Mouse (Mus musculus): ENCODE results near the gene Stk40.
"Not testable (repeated sequence)": the region's sequence is repeated elsewhere in the genome, so short reads cannot be mapped to it uniquely, and the experiment has no call there.

Stk40 gene

DNA sequence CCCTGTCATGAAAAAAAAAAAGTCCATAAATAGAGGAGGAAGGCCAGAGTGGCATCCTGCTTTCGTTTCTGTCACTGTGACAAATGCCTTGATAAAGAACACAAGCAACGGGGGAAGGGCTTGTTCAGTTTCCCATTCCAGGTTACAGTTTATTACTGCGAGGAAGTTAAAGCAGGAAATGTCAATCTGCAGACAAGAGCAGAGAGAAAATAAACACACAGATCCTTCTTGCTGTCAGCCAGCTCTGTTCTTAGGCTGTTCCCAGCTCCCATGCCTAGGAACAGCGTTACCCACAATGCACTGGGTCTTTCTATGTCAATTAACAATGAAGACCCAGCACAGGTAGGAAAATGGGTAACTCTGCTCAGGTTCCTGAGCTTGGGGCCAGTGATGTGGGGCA lies 51.4 kb downstream of the Stk40 start:
- no peak for DNase-seq (ENCODE audit: inconsistent ontology term)

DNA sequence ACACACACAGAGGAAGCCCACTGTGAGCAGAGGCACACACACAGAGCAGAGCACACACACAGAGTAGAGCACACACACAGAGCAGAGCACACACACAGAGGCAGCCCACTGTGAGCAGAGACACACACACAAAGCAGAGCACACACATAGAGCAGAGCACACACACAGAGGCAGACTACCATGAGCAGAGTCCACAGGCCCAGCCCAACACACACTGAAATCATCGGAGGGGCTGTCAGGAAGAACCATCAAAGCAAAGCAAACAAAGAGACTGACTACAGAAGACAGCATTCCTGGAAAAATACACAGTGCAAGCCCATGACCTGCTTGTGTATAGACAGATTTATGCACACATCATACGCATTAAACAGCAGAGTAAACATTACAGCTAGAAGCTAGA lies 52.1 kb downstream of the Stk40 start:
- DNase-seq (ENCODE audit: inconsistent ontology term), result no peak

DNA sequence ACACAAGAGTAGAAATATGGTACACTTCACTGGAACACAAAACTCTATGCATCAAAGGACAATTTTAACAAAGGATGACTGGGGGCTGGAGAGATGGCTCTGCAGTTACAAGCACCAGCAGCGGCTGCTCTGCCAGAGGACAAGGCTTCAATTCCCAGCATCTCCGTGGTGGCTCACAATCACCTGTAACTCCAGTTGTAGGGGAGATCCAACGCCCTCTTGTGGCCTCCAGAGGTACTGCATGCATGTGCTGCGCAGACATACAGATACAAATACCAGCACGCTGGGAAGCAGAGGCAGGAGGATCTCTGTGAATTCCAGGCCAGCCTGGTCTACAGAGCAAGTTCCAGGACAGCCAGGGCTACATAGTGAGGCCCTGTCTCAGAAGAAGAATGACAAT lies 52.9 kb downstream of the Stk40 start:
- DNase-seq (ENCODE audit: inconsistent ontology term), result no peak

DNA sequence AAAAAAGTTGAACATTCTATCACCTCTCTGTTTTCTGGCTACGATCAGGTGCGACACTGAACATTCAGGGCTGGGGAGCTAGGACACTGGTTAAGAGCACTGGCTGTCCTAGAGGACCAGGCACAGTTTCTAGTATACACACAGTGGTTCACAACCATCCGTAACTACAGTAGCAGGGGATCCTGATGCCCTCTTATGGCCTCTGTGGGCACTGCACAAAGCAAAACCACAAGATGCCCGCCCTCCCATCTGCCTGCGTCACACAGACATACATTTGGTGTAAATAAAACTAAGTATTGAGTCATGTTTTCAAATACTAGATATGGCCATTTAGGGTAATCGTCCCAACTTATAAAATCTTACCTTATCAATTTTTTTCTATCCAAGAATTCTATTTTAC lies 53.8 kb downstream of the Stk40 start:
- no peak for DNase-seq (ENCODE audit: inconsistent ontology term)

DNA sequence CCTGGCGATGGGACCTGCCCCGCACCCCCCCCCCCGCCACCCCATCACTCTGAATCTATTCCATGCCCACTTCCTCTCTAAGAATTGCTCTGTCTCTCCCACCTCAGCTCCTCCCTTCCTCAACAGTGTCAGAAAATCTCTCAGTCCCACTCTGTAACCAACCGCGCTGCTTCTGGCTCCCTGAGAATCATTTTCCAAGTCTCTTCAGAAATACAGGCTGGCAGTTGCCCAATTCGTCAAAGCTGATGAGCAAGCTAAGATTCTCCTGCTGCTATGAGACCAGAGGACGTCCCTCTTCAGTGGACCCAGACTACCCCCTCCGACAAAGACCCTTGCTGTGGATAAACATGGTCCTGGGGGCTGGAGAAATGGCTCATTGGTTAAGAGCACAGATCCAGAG lies 55.7 kb downstream of the Stk40 start:
- no peak for DNase-seq (ENCODE audit: inconsistent ontology term)

DNA sequence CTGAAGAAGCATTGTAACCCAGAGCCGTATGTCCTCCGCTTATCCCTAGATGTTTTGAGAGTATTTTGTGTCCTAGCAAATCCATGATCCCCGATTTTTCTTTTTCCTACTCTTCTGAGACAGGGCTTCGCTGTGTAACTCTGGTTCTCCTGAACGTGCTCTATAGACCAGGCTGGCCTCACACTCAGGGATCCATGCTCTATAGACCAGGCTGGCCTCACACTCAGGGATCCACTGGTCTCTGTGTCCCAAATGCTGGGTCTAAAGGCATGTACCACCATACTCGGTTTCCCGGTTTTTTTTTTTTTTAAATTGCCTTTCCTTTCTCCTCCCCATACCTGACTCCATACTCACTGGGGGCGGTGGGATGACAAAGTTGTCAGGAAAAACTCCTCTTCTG lies 57.2 kb downstream of the Stk40 start:
- DNase-seq (ENCODE audit: inconsistent ontology term), result no peak

DNA sequence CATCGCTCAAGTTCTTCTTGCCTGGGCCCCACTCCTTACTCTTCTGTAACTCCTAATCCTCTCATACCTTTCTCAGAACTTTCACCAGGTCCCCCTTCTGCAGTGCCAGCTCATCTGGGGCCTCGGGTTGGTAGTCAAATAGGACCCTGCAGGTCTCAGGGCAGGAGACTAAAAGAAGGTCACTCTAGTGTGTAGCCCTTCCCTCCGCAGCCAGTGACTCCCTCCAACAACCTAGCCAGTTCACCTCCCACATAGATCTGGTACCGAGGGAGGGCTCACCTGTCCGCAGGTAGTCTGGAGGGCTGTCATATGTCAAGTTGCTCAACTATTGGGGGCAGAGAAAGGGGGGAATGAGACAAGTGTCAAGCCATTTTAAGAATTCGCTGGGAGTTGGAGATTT lies 57.7 kb downstream of the Stk40 start:
- no peak for DNase-seq (ENCODE audit: inconsistent ontology term)

DNA sequence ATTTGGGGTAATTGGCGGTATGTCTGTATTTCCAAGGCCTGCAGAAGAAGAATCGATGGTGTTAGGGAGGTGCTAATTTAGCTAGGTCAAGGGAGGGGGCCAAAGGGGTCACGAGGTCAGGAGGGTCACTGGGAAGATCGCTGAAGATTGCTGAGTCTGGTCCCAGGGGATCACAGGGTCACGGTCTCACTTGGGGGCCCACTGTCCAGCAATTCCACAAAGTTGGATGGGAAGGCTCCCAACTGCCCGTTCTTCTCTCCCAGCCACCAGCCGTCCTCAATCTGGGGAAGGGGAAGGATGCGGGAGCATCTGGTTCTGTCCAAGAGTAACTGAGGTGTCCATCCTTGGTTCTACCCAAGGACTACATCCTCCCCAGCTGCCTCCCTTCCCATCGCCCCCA lies 58.2 kb downstream of the Stk40 start:
- no peak for DNase-seq (ENCODE audit: inconsistent ontology term)

DNA sequence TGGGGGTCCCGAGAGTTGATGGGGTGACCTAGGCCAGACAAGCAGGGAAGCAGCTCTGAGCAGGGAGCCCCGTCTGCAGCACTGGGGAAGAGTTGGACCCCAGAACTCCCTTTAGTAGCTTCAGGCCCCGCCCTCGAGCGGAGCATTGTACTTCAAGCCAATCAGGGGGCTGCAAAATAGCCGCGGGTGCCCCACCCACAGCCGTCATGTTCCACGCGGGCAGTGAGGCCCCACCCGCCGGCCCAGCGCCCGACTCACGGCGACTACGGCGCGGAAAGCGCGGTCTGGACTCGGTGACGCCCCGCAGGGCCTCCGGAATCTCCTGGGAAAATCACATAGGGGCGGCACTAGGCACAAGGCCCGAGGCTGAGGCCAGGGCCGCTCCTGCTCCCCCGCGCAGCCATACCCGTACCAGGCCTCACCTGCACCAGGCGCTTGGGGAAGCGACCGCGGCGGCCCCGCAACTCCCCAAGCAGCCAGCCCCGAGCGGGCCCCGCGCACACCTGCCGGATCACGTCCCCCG lies 58.8 kb downstream of the Stk40 start:
- DNase-seq (ENCODE audit: inconsistent ontology term), result peak; percentile 93

DNA sequence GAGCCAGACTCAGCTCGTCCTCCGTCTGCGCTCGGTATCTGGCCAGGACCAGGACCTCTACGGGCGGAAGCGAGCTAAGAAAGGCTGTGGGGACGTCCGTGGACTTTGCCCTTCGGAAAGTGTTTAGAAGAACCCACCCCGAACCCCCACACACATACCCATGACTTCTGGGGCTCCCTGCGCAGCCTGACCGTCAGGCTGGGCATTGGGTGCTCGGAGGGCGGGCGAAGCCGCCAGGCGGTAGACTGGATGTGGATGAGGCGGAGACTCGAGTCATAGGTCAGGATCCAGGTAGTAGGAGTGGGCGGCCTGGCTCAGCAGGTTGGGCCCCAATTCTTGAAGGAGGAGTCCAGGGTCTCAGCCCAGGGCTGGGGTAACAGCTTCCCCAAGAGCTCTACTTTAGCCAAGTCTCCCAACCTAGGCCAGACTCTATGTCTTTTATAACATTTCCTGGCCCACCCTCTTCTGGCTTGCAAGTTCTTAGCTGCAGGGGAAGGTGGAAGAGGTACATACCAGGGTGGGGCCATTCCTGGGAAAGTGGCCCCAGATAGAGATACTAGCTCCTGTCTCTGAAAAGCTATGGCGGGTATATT lies 59.4 kb downstream of the Stk40 start, which contains the start of gene Sh3d21:
TSS of gene Sh3d21 (minus strand) at position 425 of the 593 bp plus-strand sequence.
- DNase-seq (ENCODE audit: inconsistent ontology term), result no peak

DNA sequence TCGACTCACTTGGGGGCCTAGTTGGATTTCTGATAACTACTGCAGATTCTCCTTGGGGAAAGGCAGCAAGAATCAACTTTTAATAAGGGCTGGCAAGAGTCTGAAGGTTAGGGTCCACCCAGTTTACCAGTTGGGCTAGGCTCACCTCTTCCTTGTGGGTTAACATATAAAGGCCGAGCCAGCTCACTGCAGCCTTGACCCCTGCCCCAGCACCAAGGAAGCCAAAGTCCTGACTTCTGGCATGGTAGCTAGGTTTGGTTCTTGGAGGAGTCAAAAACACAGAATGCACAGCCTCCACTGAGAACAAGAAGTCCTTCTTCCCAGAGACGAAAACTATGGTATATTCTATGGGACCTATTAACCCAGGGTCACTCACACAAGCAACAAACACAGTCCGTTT lies 59.9 kb downstream of the Stk40 start:
- no peak for DNase-seq (ENCODE audit: inconsistent ontology term)

DNA sequence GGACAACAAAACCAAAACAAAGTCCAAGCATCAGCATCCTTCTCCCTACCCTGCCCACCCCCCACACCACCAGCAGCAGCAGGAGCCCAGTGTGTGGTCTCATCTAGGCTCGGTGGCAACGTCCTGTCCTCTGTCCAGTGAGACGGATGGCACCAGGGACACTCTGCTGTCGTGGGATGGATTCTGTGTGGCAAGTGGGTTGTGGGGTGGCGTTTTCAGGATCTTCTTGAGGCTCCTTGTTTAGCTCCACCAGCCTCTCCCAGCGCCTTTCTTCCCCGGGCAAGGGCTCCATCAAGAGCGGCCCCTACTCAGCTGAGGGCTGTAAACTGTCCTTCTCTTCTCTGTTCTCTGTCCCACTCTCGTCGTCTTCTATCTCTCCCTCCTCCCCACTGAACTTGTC lies 61.3 kb downstream of the Stk40 start:
- not testable (repeated sequence) for DNase-seq (ENCODE audit: inconsistent ontology term)

DNA sequence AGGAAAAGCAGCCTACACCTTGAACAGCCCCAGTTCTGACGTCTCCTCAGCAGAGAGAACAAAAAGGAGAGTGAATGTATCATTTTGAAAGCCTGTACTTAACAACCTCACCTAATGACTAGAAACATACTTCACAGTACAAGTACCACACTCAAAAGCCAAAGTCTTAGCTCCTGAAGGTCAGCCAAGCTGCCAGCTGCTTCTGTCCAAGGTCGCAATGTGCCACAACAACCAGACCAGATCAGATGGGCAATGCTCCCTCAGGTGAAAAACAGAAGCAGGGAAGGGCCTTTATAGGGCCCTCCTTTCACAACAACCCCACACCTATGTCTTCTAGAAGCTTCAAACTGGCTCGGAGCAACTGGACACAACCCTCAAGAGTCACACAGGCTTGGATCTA lies 62.3 kb downstream of the Stk40 start:
- no peak for DNase-seq (ENCODE audit: inconsistent ontology term)

DNA sequence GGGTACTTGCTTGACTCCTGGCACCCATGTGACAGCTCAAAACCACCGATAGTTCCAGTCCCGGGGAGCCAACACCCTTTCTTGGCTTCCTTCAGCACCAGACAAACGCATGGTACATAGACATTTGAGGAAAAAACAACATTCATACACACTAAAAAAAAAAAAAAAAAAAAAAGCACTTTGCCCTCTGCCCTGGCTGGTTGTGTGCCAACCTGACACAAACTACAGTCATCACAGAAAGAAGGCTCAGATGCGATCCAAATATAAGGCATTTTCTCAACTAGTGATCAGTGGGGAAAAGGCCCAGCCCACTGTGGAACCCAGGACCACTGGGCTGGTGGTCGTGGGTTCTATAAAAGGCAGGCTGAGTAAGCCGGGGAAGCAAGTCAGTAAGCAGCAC lies 65.1 kb downstream of the Stk40 start:
- DNase-seq (ENCODE audit: inconsistent ontology term), result no peak

DNA sequence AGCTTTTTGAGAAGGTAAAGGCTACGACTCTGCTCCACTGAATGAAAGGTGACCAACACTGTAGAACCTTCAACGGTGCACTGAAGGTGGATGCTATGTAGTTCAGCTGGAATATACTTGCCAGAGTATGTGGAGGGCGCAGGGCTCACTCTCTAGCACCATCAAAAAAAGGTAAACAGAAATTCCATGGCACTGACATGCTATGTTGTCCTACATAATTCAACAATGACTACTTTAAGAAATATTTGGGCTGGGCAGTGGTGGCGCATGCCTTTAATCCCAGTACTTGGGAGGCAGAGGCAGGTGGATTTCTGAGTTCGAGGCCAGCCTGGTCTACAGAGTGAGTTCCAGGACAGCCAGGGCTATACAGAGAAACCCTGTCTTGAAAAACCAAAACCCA lies 67.0 kb downstream of the Stk40 start:
- DNase-seq (ENCODE audit: inconsistent ontology term), result not testable (repeated sequence)

DNA sequence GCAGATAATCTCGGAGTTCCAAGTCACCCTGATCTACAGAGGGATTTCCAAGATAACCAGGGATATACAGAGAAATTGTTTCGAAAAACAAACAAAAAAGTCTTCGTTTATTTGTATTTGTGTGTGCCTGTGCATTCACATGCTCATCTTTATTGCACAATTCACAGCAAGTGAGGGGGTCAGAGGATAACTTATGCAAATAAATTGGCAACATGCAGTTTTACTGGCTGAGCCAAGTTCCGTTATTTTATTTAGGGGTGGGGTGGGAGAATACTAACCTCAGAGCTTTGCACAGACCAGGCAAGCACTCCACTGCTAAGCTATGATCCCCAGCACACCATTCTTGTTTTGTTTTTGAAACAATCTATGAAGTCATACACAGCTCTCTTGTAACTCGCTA lies 70.0 kb downstream of the Stk40 start:
- DNase-seq (ENCODE audit: inconsistent ontology term), result no peak

DNA sequence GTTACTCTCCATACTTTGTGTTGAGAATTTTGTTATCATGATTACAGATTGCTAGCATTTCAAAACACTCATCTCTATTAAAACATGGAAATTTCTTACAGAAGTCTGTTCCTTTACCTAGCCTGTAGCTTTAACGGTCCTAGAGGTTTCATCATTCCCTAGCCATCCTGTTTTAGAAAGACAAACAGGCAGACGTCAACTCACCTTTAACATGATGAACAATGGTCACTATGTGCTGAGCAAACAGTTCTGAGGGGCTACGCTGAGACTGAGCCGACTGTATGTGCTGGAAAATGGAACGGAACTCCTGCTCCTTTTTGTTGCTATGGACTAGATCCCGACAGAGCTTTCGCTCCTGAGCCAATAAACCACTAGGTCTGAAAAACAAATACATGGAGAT lies 72.2 kb downstream of the Stk40 start:
- DNase-seq (ENCODE audit: inconsistent ontology term), result not testable (repeated sequence)

DNA sequence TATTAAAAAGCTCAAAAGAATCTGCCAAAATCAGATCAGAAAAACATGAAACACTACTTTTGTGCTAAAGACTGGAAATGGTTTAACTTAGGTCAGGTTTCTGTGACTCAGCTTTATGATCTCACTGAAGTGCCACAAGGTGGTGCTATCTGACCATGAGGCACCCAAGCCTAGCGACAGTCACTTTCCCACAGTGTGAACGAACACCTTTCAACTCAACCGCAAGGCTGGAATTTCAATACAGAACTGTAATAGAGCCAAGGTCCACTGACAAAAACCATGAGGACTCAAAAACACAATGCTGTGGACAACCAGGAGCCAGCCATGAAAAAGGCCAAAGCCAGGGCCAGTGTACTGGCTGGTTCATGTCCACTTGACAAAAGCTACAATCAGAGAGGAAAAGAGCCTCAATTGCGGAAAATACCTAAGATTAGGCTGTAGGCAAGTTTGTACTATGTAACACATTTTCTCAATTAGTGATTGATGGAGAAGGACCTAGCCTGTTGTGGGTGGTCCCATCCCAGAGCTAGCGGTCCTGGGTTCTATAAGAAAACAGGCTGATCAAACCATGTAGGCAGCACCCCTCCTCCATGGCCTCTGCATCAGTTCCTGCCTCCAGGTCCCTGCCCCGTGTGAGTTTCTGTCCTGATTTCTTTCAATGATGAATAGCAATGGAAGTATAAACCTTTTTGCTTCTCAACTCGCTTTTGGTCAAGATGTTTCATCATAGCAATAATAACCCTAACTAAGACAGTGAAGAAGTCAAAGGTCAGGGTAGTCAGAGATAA lies 77.6 kb downstream of the Stk40 start:
- peak; percentile 73 for DNase-seq (ENCODE audit: inconsistent ontology term)

DNA sequence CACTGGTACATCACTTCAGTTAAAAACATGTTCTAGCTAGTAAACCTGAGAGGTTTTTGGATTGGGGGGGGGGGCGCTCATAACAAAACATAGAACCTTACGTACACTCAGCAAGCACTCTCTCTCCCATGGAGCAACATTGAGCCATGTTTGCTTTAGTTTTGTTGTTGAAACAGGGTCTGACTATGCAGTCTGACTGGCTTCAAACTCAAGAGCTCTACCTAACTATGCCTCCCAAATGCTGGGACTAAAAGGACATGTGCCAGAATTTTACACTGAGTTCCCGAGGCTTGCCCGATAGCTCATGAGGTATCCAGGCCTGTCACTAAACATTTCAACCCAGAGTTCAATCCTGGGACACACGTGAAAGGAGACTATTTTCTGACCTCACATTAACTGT lies 79.3 kb downstream of the Stk40 start:
- no peak for DNase-seq (ENCODE audit: inconsistent ontology term)

DNA sequence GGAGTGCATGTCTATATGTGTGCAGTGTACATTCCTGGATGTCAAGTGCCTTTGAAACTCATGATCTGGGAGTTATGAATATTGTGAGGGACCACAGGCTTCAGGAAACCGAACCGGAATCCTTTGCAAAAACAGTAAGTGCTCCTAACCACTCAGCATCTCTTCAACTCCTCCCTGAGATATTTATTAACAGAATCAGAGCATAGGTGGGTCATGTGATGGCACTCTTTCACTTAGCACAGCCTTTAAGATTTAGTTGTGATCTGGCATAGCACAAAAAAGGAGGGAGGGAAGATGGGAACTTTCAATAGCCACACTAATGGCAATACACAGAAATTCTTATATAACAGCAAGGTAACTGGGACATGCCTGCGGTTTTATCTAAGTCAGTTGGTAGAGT lies 83.3 kb downstream of the Stk40 start:
- DNase-seq (ENCODE audit: inconsistent ontology term), result no peak

Data from Muller cell, postnatal 12 days (primary cell).